Mouse (Mus musculus): Measurements from ENCODE around the gene Ppp1r18.

Gene Ppp1r18

DNA sequence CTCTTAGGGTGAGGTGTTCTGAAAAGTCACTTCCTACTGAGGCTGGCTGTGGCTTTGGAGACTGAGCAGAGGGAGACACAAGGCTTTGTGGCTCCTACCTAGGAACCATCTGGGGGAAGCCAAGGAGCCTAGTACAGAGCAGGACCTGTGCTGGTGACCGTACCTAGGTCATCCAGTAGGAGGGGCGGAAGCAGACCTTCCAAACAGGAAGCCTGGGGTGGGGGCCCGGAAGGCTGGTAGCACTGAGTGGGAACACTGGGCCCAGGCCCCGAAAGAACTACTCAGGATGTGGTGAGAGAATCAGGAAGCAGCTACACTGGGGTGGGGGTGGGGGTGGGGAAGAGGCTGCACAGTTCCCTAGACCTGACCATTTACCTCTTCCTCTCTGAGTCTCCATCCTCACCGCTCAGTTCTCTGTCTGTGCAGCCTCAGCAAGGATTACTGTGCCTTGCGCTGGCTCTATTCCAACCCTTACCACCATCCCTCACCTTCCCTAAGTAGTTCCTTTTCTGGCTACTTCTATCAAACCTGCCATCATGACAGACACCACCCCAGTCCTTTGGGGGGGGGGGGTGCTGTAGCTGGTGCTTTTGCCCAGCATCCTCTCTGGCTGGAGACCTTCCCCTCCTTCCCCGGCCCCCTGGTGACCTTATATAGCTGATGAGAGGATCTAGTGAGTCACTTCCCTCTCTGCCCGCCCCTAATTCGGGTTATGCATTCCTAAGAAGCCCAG, 4.9 kb downstream of the Ppp1r18 start:
- DNase-seq, result peak; percentile 62

DNA sequence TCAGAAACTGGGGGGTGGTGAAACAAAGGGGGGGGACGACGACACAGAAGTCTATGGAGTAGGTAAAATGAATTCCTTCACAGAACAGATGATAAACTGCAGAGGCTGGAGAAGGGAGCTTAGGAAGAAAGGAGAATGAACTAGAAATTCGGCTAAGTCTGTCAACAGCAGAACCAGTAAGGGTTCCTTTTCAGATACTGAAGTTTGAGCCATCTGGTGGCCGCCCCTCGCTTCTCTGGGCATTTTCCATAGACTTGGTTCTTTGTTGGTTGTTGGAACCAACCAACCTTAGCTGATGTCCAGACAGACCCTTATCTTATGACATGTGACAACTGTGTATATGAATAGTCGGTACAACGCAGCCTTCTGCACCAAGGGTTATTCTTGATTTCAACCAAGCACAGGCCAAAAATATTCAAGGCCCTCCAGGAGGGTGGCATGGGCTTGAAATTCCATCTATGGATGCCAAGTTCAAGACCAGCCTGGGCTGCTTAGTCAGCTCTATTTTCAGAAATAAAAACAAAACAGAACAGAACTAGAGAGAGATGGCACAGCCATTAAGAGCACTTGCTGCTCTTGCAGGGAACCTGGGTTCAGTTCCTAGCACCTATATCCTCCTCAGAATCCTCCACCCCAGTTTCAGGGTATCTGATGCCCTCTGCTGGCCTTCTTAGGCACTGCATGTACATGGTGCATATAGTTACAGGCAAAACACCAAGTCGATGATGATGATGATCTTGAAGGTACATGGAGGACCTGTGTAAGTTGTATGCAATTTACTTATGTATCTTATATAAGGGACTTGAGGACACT, 5.7 kb downstream of the Ppp1r18 start:
- peak; percentile 45 for DNase-seq

DNA sequence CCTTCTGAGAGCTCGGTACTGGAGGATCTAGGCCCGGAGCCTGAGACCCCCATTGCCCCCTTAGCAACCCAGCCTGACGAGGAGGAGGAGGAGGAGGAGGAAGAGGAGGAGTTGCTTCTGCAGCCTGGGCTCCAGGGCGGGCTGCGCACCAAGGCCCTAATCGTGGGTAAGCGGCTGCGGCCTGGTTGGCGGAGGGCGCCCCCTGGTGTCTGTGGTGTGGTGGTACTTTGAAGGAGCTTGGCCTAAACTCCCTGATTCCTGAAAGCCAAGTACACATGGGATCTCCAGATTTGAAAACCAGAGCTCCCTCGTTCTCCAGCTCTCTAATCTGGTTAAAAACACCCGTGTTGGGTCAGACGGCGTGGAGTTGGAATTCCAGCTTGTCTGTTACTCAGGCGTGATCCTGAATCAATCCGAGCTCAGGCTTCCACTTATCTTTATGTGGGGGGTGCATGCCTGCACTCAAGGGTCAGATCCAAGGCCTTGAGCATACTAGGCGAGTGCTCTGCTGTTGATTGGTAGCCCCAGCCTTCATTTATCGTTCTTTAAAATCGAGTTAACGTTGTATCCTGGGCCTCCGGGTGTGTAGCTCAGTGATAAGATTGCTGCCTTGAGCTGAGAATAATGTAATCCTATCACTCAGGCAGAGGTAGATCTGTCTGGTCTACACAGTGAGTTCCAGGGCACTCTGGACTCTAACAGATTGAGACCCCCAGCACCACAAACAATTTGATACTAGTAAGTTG, 8.6 kb downstream of the Ppp1r18 start:
- peak; percentile 90 for DNase-seq

DNA sequence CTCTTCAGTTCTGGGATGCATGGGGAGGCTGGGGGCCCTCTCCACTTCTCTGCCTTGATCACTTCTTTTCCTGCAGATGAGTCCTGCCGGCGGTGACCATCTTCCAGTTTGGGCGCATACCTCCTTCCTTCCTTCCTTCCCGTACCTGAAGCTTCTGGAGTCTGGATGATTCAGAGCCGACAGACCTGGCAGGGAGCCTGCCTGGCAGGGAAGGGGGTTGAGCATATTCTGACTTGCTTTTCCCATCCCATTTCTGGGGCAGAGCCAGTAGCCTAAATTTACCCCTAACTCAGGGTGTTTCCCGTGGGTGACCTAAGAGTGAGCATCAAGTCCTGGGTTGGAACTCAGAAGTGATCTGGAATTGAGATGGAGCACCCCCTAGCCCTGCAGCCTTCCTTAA, 9.3 kb downstream of the Ppp1r18 start:
- DNase-seq, result no peak

DNA sequence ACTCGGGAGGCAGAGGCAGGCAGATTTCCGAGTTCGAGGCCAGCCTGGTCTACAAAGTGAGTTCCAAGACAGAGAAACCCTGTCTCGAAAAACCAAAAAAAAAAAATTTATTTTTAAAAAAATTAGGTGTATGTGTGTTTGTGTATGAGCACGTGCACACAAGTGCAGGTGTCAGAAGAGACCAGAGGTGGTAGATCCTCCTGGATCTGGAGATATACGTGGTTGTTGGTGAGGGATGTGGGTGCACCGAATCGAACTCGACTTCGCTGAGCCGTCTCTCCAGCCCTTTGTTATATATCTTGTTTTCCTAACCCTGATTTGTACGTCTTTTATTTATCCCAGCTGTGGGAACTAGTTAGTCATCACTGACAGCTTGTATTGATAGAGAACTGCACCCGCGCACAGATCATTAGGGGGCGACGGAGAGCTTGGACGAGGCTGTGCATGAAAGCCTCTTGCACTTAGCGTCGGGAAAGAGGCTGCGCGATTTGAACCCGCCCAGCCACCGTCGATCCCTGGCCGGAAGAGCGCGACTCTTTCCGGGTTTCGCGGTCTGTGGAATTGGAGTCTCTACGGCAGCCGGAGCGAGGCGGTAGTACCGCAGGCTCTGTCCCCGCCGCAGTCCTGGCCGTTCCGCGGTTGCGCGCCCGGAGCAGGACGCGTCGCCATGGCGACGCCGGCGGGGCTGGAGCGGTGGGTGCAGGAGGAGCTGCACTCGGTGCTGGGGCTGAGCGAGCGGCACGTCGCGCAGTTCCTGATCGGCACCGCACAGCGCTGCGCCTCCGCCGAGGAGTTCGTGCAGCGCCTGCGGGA, 14.1 kb downstream of the Ppp1r18 start, which contains the start of gene Dhx16:
Gene Dhx16 (plus strand): TSS at position 575 of the 813 bp plus-strand sequence.
- peak; percentile 95 for DNase-seq

DNA sequence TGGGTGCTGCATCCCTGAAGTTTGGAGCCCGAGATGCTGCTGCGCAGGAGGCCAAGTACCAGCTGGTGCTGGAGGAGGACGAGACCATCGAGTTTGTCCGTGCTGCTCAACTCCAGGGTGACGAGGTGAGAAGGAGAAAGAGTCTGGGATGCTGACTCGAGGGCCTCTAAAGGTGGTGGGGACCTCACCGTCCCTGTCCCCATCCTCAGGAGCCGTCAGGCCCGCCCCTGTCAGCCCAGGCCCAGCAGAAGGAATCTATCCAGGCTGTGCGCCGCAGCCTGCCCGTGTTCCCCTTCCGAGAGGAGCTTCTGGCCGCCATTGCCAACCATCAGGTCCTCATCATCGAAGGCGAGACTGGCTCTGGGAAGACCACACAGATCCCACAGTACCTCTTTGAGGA, 17.5 kb downstream of the Ppp1r18 start:
- no peak for DNase-seq

DNA sequence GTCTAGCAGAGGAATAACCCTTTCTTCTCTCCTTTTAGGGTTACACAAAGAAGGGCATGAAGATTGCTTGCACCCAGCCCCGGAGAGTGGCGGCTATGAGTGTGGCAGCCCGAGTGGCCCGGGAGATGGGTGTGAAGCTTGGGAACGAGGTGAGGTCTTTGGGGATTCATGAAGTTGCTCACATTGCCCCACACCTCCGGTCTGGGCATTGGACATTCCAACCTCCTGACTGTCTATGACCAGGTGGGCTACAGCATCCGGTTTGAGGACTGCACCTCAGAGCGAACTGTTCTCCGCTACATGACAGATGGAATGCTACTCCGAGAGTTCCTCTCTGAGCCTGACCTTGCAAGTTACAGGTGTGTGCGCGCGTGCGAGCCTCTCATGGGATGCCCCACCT, 18.4 kb downstream of the Ppp1r18 start:
- no peak for DNase-seq

DNA sequence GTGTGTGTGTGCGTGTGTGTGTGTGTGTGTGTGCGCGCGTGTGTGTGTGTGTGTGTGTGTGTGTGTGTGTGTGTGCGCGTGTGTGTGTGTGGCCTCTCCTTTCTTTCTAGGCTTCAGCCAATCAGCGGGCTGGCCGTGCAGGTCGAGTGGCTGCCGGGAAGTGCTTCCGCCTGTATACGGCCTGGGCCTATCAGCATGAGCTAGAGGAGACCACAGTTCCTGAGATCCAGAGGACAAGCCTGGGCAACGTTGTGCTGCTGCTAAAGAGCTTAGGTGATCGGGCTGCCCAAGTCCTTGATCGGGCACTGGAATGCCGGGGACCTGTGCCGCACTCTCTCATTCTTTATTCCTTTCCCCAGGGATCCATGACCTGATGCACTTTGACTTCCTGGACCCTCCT, 22.3 kb downstream of the Ppp1r18 start:
- DNase-seq, result no peak

DNA sequence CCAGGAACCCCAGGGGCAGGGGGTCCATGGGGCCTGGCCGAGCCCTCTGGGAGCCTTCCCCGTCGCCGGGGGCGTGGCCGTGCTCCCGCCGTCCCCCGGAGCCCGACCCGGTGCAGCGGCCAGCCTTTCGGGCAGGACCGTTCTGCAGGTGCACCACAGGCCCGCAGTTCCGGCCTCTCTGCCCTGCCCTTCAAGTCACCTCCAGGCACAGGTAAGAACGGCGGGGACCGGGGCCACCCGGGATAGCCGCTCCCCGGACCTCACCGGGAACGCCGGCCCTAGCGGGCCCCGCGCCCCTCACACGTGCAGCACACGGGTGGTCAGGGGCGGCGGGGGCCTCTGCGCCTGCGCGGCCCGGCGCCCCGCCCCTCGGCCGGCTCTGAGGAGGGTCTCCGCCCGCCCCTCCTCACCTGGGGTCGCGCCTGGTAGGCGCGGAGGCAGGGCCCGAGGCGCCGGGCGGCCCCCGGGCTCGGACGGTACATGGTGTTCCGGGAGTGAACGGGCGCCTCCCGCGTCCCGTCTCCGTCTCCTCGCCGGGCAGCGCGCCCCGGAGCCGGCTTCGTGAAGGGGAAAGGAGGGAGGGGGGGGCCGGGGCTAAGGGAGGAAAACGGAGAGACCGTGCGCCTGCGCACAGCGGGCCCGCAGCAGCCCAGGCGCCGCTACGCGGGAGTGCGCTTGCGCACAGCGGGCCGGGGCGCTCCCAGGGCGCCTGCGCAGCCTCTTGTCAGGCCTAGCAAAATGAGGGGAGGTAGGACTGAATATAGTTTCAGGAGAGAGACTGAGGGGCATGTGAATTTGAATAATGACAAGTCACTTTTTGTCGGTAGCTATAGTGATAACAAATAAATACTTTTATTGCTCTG, 31.6 kb downstream of the Ppp1r18 start, which contains the start of gene 2310061I04Rik:
Gene 2310061I04Rik (minus strand): TSS at position 651 of the 863 bp plus-strand sequence.
- peak; percentile 92 for DNase-seq

DNA sequence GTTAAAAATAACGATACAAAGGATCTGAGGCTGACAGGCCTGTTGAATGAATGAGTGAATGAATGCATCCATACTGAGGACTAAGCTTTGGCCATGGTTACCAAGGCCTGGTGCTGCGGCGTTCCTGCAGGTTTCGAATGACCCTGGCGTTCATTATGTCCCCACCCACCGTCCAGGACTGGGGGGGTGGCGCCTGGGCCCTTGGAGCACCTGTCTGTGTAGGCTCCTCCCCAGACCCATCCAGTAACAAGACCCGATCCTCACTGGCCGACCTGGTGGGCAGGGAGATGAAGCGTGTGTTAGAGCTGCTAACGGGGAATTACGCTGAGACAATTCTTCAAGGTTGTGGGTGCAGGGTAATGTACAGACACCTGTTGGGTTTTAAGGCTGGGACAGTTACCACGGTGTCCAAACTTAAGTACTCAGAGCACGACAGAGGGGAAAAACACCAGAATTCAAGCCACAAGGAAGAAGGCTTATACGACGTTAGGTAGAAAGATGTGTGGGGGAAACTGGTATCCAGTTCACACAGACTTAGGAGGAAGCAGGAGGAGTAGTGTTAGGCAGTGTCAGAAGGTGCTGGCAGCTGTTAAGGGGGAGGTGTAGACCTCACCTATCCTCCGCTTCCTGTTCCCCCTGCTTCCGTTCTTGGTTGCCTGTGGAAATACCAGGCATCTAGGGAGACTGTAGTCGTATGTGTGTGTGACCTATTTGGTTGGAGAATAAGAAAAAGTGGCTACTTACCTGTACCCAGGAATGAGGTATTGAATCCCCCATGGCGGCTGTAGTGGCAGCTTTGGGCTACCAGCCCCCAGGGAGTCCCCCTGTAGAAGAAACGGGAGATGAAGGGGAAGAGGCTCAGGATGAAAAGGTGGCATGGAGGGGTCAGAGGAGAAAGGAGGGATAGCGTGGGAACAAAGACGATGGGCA, 32.5 kb downstream of the Ppp1r18 start:
- DNase-seq, result peak; percentile 45

DNA sequence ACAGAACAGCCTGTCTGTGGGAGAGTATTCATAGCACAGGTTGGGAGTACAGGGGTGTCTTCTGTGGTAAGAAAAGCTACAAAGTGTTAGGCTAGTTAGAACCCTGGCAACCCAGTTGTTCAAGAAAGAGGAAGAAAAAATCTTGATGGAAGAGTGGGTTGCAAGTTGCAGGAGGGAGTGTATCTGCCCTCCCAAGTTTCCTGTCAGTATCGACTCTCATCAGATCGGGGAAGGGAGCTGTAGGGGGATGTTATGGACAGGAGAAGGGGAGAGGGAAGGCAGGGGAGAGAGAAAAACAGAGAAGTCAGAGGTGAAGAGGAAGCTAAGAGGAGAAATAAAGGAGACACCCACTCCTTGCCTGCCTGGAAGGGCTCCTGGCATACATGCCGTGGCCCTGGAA, 35.2 kb downstream of the Ppp1r18 start:
- no peak for DNase-seq

DNA sequence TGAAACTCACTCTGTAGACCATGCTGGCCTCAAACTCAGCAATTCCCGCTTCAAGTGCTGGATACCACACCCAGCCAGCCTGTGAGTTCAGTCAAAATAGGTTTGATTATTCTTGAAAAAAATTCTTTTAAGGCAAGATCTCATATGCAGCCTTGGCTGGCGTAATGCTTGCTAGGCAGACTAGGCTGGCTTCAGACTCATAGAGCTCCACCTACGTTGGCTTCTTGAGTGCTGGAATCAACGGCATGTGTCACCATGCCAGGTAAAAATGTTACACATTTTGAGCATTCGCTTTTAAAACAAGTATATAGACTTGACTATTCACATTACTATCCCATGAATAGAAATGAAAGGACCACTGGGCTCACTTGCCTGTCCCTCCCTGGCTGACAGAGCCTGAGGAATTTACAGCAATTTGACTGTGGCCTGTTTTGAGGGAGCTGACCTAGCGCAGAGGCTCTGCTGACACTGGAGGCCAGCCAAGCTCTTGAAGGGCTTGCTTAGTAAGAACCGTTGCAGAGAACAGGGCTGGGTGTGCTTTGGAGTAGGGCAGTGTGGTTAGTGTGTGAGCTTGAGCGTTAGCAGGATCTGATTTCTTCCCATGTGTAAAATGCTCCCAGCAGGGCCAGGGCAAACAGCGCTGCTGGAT, 38.1 kb downstream of the Ppp1r18 start:
- DNase-seq, result no peak

DNA sequence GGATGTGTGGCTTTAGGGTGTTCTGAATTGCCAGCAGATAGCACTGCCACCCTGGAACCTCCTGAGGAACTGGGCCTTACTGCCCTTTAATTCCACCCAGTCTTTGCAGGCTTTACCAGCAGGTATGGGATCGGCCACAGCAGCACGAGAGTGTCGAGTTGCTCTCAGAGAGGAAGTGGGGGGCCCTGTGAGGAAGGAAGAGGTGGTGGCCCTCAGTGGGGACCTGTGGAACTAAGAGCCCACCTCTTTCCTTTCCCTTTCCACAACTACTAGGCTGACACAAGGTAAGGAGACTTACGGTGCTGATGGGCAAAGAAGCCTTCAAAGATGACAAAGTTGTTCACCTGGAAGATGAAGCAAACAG, 38.6 kb downstream of the Ppp1r18 start:
- no peak for DNase-seq

DNA sequence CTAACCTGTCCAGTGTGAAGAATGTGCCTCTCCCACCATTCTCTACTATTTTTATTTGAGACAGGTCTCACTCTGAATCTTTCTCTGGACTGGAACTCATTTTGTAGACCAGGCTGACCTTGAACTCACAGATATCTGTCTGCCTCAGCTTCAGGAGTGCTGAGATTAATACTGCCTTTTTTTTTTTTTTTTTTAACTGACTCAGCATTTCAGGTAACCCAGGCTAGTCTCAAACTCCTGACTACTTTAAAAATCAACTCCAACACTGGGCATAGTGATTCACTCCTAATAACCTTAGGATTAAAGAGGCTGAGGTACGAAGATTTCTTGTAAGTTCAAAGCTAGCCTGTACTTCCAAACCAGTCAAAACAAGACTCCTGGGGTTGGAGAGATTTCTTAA, 40.2 kb downstream of the Ppp1r18 start:
- DNase-seq, result no peak

DNA sequence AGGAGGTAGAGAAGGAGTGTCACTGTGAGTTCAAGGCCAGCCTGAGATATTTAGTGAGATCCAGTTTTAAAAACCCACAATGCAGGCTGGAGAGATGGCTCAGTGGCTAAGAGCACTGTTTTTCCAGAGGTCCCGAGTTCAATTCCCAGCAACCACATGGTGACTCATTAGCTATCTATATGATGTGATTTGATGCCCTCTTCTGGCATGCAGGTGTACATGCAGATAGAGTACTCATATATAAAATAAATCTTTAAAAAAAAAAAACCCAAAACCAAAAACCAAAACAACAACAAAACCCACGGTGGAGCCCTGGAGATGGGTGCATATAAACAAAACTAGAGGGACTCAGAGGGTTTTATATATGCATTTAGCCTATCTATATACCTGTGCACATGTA, 42.2 kb downstream of the Ppp1r18 start:
- DNase-seq, result no peak

DNA sequence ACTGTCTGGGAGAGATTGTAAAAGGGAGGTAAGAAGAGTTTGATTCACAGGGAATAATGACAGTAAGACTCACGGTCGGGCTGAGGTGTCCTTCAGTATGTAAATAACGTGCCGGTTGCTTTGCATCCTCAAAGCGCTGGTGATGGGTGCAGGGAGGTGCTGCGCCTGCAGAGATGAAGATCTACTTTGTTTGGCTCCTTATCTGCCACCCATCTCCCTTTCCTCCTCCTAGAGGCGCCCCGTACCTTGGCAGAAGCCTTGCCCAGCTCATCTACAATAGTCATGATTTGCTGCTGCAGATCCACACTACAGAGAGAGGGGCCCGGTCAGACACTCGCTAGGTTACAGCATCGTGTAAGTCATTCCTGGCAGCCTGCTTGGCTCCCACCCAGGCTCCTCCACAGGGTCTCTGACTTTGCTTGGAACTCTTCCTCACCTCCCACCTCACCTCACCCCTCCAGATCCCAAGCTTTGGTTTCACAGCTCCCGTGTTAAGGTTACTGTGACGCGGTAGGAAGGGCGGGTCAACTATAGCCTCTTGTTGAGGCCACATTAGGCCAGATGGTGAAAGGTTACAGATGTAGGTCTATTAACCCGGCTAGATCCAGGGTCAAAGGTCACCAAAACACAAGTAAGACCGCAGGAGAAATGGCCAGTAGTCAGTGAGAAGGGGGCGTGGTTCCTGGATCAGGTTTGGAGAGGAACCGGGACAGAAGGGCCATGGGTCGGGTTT, 44.0 kb downstream of the Ppp1r18 start:
- DNase-seq, result no peak

DNA sequence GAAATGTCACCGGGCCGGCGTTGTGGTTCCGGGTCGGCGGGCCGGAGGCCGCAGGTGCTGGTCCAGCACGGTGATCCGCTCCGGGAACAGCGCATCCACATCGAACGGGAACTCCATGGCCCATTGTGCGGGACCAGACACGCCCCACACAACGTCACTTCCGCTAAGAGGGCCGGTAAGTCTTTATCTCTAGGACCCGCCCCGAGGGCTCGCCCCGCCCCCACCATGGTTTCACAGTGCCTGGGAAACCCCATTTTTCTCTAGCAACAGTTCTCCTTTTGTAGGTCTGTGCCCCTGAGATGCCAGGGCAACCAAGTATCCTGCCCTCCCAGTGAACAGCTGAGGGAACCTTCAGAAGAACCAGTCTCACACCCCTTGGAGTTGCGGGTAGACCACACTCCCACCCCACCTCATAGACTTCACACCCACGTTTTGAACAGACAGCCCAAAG, 44.6 kb downstream of the Ppp1r18 start, which contains the start of gene Atat1:
Gene Atat1 (minus strand): TSS at position 157 of the 451 bp plus-strand sequence.
- DNase-seq, result peak; percentile 96

DNA sequence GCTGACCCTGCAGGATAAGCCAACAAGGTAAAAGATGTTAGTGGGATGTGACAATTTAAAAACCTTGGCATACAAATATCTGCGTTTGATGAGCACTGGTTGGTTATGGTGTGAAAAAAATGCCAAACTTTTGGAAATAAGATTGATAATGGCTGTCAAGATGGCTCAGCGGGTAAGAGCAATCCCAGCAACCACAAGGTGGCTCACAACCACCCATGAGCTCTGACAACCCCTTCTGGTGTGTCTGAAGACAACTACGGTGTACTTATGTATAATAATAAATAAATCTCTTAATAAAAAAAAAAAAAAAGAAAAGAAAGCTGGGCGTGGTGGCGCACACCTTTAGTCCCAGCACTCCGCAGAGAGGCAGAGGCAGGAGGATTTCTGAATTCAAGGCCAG, 49.6 kb downstream of the Ppp1r18 start:
- no peak for DNase-seq

Measured in liver (tissue).